ENCODE assay signal across 1 mouse cellular context in genomic region chr9:70256027-70256426, GRCm38 (mm10). TPM values are rescaled to one million over a fixed set of nuclear protein-coding genes. Genes with fewer than 3 reads are reported as not detected.
"Had no signal": no experiment of that assay in that cellular context is flagged by ENCODE, and none has a peak within 500 bp of the region (broad histone marks: within the 10 kb centered on the region; RNA-seq: fewer than 3 reads in every experiment).

No protein-coding gene starts in this region.

RNA-seq across cellular contexts. Expression of gene Myo1e, which starts 48.9 kb away (rescaled TPM):
- total RNA-seq: megakaryocyte progenitor cell, adult 5-6 weeks had no signal
